Mouse (Mus musculus): ENCODE results near the gene Fbxo47.

DNA sequence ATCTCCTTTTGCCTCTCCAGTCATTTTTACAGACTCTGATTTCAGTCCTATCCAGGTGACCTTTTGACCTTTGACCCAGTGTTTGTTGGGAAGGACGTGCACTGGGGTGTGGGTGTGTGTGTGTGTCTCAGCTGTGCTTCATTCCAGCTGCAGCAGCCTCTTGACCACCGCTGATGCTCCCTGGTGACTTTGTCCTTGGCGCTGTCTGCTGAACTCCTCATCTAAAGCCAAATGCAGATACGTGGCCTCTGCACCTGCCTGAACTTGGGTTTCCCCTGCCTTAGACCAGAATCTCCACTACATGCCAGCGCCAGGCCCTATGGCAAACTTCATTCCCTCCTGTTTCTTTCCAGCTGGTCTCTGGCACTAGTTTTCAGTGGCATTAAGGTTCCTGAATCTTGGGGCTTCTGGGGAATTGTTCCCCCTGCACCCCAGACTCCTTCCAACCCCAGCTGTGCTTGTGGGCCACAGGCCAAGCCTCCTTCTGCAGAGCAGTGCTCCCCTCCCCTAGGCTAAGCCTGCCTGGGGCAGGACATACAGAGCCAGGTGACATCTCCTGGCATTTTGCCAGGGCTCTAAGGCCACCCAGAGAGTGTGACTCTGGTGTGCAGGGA is 75.2 kb downstream of the Fbxo47 start:
- TF ChIP-seq CTCF (conservative IDR thresholded peaks at IDR 0.05; ENCODE audit: low read length) (no peak), NANOG (IDR thresholded peaks at IDR 0.05; ENCODE audit: borderline replicate concordance, low read length) (no peak)

Measured in E14TG2a.4 (cell line).